Mouse (Mus musculus) mouse embryonic stem cell (cell line): ENCODE measurements around the gene Gm17660.
"Not testable (repeated sequence)": the region's sequence is repeated elsewhere in the genome, so short reads cannot be mapped to it uniquely, and the experiment has no call there.

Experiments
- in situ Hi-C, 2 experiments: fragments of 300-500 bp; cut with MboI; formaldehyde crosslinking; loops; 1 replicate in 1 of 2; 3 replicates in 1 of 2; pipeline ENCODE4 v1.14.3; 2019 to 2020; ENCODE audit warnings: low sequenced_read_pairs in 2 of 2, low pct_unique_long_range_greater_than_20kb in 1 of 2, mixed read lengths in 1 of 2; ENCODE audit not compliant: unreplicated experiment in 1 of 2

Gene Gm17660

GRCm38 (mm10) chr5:104052956-104053355 lies 24.5 kb downstream of the Gm17660 start:
- in situ Hi-C loops, result loop anchor here in 1 of 2 experiments (10.0 kb wide), 1 partner anchor 282 kb away; no protein-coding TSS in a partner anchor

GRCm38 (mm10) chr5:104048139-104048538 lies 29.3 kb downstream of the Gm17660 start:
- in situ Hi-C loops, result no loop called here

GRCm38 (mm10) chr5:104047200-104048105 lies 30.0 kb downstream of the Gm17660 start:
- in situ Hi-C loops, result no loop called here

GRCm38 (mm10) chr5:104046256-104047199 lies 30.9 kb downstream of the Gm17660 start, which contains the start of gene Nudt9:
Gene Nudt9 (plus strand): TSS chr5:104046306.
- in situ Hi-C loops, result no loop called here

- in situ Hi-C loops, result no loop called here
Observed at GRCm38 (mm10) chr5:104043704-104044103, 33.7 kb downstream of the Gm17660 start.

GRCm38 (mm10) chr5:104042906-104043305 lies 34.5 kb downstream of the Gm17660 start:
- in situ Hi-C loops, result no loop called here

- in situ Hi-C loops, result loop anchor here in 1 of 2 experiments (5.0 kb wide), 1 partner anchor 42 kb away; no protein-coding TSS in a partner anchor
Observed at GRCm38 (mm10) chr5:104039154-104039932, 38.1 kb downstream of the Gm17660 start.

- in situ Hi-C loops, result loop anchor here in 1 of 2 experiments (5.0 kb wide), 1 partner anchor 39 kb away; no protein-coding TSS in a partner anchor
Observed at GRCm38 (mm10) chr5:104036686-104037085, 40.7 kb downstream of the Gm17660 start.

- in situ Hi-C loops, result loop anchor here in 1 of 2 experiments (5.0 kb wide), 1 partner anchor 39 kb away; no protein-coding TSS in a partner anchor
Observed at GRCm38 (mm10) chr5:104035824-104036223, 41.6 kb downstream of the Gm17660 start.

- in situ Hi-C loops, result loop anchor here in 1 of 2 experiments (5.0 kb wide), 1 partner anchor 38 kb away; no protein-coding TSS in a partner anchor
Observed at GRCm38 (mm10) chr5:104035066-104035465, 42.3 kb downstream of the Gm17660 start.

GRCm38 (mm10) chr5:104032434-104033097 lies 44.8 kb downstream of the Gm17660 start:
- in situ Hi-C loops, result no loop called here

- in situ Hi-C loops, result no loop called here
Observed at GRCm38 (mm10) chr5:104025245-104025854, 52.1 kb downstream of the Gm17660 start.

- in situ Hi-C loops, result no loop called here
Observed at GRCm38 (mm10) chr5:104024762-104025161, 52.6 kb downstream of the Gm17660 start.

GRCm38 (mm10) chr5:104024193-104024592 lies 53.2 kb downstream of the Gm17660 start:
- in situ Hi-C loops, result not testable (repeated sequence)

- in situ Hi-C loops, result no loop called here
Observed at GRCm38 (mm10) chr5:104023289-104024020, 54.0 kb downstream of the Gm17660 start.

- in situ Hi-C loops, result no loop called here
Observed at GRCm38 (mm10) chr5:104022558-104022957, 54.9 kb downstream of the Gm17660 start.
